Mouse (Mus musculus) lung, embryonic 16.5 days (tissue): ENCODE measurements at regions not wholly inside any gene's neighbourhood (a gene's known extent, or its start where the extent isn't known, plus 50 kb on each side); places are given as distances from the start of the nearest gene placed in this dataset.
A peak's percentile ranks its signal among the peaks of the same experiment; 100 is the strongest.
"Not testable (repeated sequence)": the region's sequence is repeated elsewhere in the genome, so short reads cannot be mapped to it uniquely, and the experiment has no call there.

Experiments used
- ATAC-seq: fragments of 200-750 bp; cut with Nextera tagmentation; 2 replicates; pipeline ENCODE4 v1.8.0; 2017; ENCODE audit warnings: low read depth, mild to moderate bottlenecking, moderate library complexity
- H3K27ac ChIP-seq: fragments of 300-500 bp; sonication (generic); 2 replicates; pipeline ENCODE4 v1.5.1; 2014; ENCODE audit warnings: mild to moderate bottlenecking, control low read depth, low read length
- H3K27me3 ChIP-seq: fragments of 300-500 bp; sonication (generic); 2 replicates; pipeline ENCODE4 v1.6.1; 2014; ENCODE audit warnings: low read depth, low read length, mixed read lengths; ENCODE audit not compliant: control insufficient read depth, insufficient read depth
- H3K36me3 ChIP-seq: fragments of 300-500 bp; sonication (generic); 2 replicates; pipeline ENCODE4 v1.6.1; 2014; ENCODE audit warnings: low read length; ENCODE audit not compliant: control insufficient read depth, insufficient read depth
- H3K4me1 ChIP-seq: fragments of 300-500 bp; sonication (generic); replicated peaks from 2 replicates; pipeline ENCODE4 v1.6.1; 2014; ENCODE audit warnings: low read length, mixed read lengths; ENCODE audit not compliant: control insufficient read depth, insufficient read depth
- H3K4me2 ChIP-seq: fragments of 300-500 bp; sonication (generic); 2 replicates; pipeline ENCODE4 v1.6.1; 2014; ENCODE audit warnings: low read depth, low read length, control low read depth
- H3K4me3 ChIP-seq: fragments of 300-500 bp; sonication (generic); 2 replicates; pipeline ENCODE4 v1.5.1; 2014; ENCODE audit warnings: mild to moderate bottlenecking, low read length, control low read depth
- H3K9ac ChIP-seq: fragments of 300-500 bp; sonication (generic); 2 replicates; pipeline ENCODE4 v1.6.1; 2014; ENCODE audit warnings: low read length, control low read depth
- H3K9me3 ChIP-seq: fragments of 300-500 bp; sonication (generic); 2 replicates; pipeline ENCODE4 v1.6.1; 2016; ENCODE audit warnings: low read length; ENCODE audit not compliant: control insufficient read depth
- WGBS: fragments of 180-500 bp; shearing (Covaris S2); extraction: QIAGEN DNeasy Blood & Tissue Kit; methylation state at CpG from one replicate; pipeline ENCODE4 v1.1.7; 2014; 5-methylcytosine and 5-hydroxymethylcytosine counted together

DNA sequence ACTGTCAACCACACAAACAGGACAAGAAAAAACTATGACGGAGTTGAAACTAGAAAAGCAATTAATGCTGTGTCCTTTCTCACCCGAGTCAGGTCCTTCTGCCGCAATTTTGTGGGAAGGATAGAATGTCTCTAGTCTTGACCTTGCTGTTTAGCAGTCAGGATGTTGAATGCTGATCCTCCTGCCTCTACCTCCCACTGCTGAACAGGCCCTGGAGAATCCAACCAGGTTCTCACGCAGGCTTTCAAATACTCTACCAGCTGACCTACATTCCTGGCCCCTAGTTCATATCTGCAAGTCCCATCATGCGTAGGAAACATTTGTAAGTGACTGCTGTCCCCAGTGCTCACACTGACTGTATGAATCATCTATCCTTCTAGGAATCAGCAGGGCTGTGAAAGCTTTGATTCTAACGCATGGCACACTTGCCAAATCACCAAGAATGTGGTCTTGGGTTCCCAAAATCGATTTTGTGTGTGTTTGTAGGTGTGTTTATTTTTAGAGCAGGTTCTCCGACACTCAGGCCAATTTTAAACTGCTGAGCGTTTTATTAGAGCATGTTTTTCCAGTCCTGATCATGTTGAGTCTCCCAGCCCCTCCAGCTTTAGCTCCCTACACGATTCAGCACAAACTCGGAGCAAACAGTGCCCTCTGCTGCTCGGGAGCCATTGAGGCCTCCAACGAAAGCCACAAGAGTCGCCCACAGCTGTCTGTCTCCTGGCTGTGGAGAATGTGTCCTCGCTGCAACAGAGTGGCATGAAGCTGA, 545.4 kb downstream of the Zfp704 start:
- ATAC-seq, result peak; percentile 57; the same call in 1 of the 2 replicates
- H3K9ac ChIP-seq, result no peak overlapping the region
- no peak overlapping the region for H3K4me3 ChIP-seq
- no peaks in the 10 kb centered on the region for H3K9me3 ChIP-seq
- no peak overlapping the region for H3K27ac ChIP-seq
- WGBS, result 38% methylated on average over 15 of the region's 15 CpGs
- H3K4me1 ChIP-seq, result no peaks in the 10 kb centered on the region
- no peaks in the 10 kb centered on the region for H3K27me3 ChIP-seq
- H3K4me2 ChIP-seq, result no peak overlapping the region
- no peaks in the 10 kb centered on the region for H3K36me3 ChIP-seq

- H3K4me3 ChIP-seq, result no peak overlapping the region
- 77% methylated on average over 5 of the region's 5 CpGs for WGBS
- H3K36me3 ChIP-seq, result no peaks in the 10 kb centered on the region
- H3K27ac ChIP-seq, result no peak overlapping the region
- H3K27me3 ChIP-seq, result no peaks in the 10 kb centered on the region
- no peaks in the 10 kb centered on the region for H3K4me1 ChIP-seq
- H3K4me2 ChIP-seq, result no peak overlapping the region
- no peak overlapping the region for H3K9ac ChIP-seq
- ATAC-seq, result no peak
- no peaks in the 10 kb centered on the region for H3K9me3 ChIP-seq
Measured at GRCm38 (mm10) chr3:9063662-9064061, 546.2 kb downstream of the Zfp704 start.

GRCm38 (mm10) chr3:9061396-9061795, 548.5 kb downstream of the Zfp704 start:
- Histone ChIP-seq H3K27me3 (no peaks in the 10 kb centered on the region), H3K4me3 (no peak overlapping the region), H3K36me3 (no peaks in the 10 kb centered on the region), H3K4me1 (no peaks in the 10 kb centered on the region), H3K27ac (no peak overlapping the region), H3K4me2 (no peak overlapping the region), H3K9me3 (no peaks in the 10 kb centered on the region), H3K9ac (no peak overlapping the region)
- 87% methylated on average over 2 of the region's 2 CpGs for WGBS
- ATAC-seq, result no peak

DNA sequence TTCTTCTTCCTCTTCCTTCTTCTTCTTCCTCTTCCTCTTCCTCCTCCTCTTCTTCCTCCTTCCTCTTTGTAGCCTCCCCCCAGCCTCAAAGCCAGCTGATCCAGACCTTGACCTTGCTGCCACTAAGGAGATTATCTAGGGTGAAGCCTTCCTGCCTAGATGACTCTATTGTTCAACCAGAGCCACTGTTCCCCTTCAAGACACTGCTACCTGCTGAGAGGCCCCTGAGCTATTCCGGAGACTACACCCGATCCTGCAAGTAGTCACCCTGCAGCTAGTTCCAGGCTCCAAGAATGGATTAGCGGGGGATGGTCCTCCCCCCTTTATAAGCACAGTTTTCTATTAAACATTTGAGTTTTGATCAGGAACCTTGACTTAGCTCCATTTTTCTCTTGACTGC, 552.2 kb downstream of the Zfp704 start:
- 73% methylated on average over 3 of the region's 3 CpGs for WGBS
- H3K36me3 ChIP-seq, H3K9ac ChIP-seq, H3K27me3 ChIP-seq, H3K4me2 ChIP-seq, H3K4me1 ChIP-seq, ATAC-seq, H3K4me3 ChIP-seq, H3K27ac ChIP-seq, H3K9me3 ChIP-seq: not testable (repeated sequence)

DNA sequence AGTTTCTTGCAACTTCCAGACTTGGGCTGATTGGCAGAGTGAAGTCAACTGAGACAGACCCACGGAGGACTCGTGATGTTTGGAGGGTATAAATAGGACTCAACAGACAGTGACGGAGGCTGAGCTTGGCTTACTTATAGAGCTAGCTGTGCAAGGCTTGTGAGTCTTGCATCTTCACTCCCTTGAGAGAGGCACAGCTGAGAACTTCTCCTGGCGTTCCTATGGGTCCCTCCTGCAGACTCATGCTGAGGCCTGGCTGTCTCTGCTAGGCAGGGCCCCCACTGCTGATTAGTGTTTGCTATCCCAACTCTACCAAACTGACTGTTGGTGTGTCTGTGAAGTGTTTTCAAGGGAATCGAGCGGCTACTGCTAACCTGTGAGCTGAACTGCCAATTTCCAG, 553.0 kb downstream of the Zfp704 start:
- no peak overlapping the region for H3K27ac ChIP-seq
- WGBS, result 83% methylated on average over 6 of the region's 6 CpGs
- no peak overlapping the region for H3K9ac ChIP-seq
- ATAC-seq, result no peak
- H3K27me3 ChIP-seq, result no peaks in the 10 kb centered on the region
- H3K36me3 ChIP-seq, result no peaks in the 10 kb centered on the region
- H3K4me2 ChIP-seq, result no peak overlapping the region
- H3K9me3 ChIP-seq, result no peaks in the 10 kb centered on the region
- no peak overlapping the region for H3K4me3 ChIP-seq
- no peaks in the 10 kb centered on the region for H3K4me1 ChIP-seq

GRCm38 (mm10) chr3:9055780-9056179, 554.1 kb downstream of the Zfp704 start:
- no peaks in the 10 kb centered on the region for H3K36me3 ChIP-seq
- H3K9me3 ChIP-seq, result no peaks in the 10 kb centered on the region
- no peak for ATAC-seq
- no peak overlapping the region for H3K4me3 ChIP-seq
- 57% methylated on average over 6 of the region's 6 CpGs for WGBS
- no peak overlapping the region for H3K27ac ChIP-seq
- H3K4me2 ChIP-seq, result no peak overlapping the region
- H3K4me1 ChIP-seq, result no peaks in the 10 kb centered on the region
- no peaks in the 10 kb centered on the region for H3K27me3 ChIP-seq
- no peak overlapping the region for H3K9ac ChIP-seq
